Mouse (Mus musculus) bone marrow, adult 2 months (tissue): ENCODE data around the gene Zfp740.

Experiments used
- CTCF ChIP-seq: fragments of 200-500 bp; IDR thresholded peaks from 2 replicates; pipeline ENCODE4 v1.5.1; 2011; ENCODE audit warnings: low read length, control low read depth; ENCODE audit not compliant: control insufficient read depth, insufficient read depth
- POLR2A ChIP-seq: fragments of 200-500 bp; IDR thresholded peaks from 2 replicates; pipeline ENCODE4 v1.6.1; 2011; ENCODE audit warnings: low read depth, mild to moderate bottlenecking, control low read depth, low read length, borderline replicate concordance; ENCODE audit not compliant: control insufficient read depth

DNA sequence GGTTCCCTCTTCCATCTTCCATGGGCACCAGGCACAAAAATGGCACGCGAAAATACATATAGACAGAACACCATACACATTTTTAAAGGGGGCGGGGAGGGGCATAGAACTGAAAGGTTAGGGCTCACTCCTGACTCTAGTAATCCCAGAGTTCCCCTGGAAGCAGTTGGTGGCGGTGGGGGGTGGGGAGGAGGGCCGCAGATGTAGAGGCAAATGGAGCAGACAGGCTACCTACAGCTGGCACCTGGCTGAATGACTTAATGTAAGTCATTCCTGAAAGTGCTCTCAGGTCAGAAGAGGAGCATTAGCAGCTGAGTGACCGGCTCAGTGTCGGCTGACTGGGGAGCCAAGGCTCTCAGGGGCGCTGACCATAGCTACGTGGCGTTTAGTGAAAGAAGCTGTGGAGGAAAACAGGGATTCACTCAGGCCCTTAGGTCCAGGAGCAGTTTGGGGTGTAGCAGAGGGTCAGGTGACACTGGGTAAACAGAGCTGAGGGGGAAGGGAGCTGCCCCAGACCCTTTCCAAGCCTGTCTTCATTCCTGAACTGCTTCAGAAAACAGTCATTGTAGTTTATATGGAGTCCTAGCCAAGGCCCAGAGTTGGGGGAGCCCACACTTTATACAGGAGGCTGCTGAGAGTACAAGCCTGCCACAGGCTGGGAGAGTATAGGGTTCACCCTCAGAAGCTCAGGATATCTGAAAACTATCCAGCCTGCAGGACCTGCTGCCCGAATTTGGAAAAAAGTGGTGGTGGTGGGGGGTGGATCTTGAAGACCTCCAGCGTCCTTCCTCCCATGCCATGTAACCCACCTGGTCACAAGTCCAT is 39.6 kb downstream of the Zfp740 start:
- TF ChIP-seq POLR2A (no peak), CTCF (no peak)
